Mouse (Mus musculus) G1E (cell line): ENCODE results near the gene Aldh4a1.

ENCODE experiments used
- CTCF ChIP-seq: IDR thresholded peaks from 2 replicates; pipeline ENCODE4 v1.5.1; 2012; ENCODE audit warnings: low read depth, low read length, inconsistent platforms, mixed read lengths
- GATA1 ChIP-seq: IDR thresholded peaks from 2 replicates; pipeline ENCODE4 v1.6.1; 2012; ENCODE audit warnings: borderline replicate concordance, low read length, inconsistent platforms, mixed read lengths
- GATA2 ChIP-seq: IDR thresholded peaks from 2 replicates; pipeline ENCODE4 v1.6.1; 2012; ENCODE audit warnings: low read depth, low read length, inconsistent platforms, borderline replicate concordance
- POLR2AphosphoS5 ChIP-seq: IDR thresholded peaks from 2 replicates; pipeline ENCODE4 v1.6.1; 2012; ENCODE audit warnings: low read depth, low read length, inconsistent platforms; ENCODE audit not compliant: insufficient replicate concordance
- TAL1 ChIP-seq: conservative IDR thresholded peaks from 2 replicates; pipeline ENCODE4 v1.6.1; 2012; ENCODE audit warnings: low read depth, low read length, inconsistent platforms, mixed read lengths

DNA sequence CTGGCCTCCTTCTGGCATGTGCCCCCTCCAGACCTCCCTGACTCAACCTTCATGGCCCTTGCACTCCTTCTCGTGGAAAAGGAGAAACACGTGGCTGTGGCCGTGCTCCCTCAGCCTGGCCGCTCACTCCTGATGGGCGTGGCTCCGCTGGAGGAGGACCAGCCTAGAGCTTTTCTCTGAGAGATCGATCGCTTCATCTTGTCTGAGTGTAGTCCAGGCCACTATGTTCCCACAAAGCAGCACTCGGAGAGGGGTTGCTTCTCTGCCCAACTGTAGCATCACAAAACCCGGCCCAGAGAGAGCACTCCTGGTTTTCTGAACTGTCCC is 9.6 kb downstream of the Aldh4a1 start:
- TF ChIP-seq CTCF (no peak), TAL1 (no peak), POLR2AphosphoS5 (no peak), GATA2 (no peak), GATA1 (no peak)
